Mouse (Mus musculus) liver, postnatal 0 days (tissue): ENCODE measurements around the gene Ppil3.

Experiments used
- CTCF ChIP-seq: sonication (generic); IDR thresholded peaks from 2 replicates; pipeline ENCODE4 v1.5.1; 2016; ENCODE audit warnings: antibody characterized with exemption, low read depth
- EP300 ChIP-seq: IDR thresholded peaks from 2 replicates; pipeline ENCODE4 v1.6.1; 2016; ENCODE audit warnings: antibody characterized with exemption, low read depth, mild to moderate bottlenecking

DNA sequence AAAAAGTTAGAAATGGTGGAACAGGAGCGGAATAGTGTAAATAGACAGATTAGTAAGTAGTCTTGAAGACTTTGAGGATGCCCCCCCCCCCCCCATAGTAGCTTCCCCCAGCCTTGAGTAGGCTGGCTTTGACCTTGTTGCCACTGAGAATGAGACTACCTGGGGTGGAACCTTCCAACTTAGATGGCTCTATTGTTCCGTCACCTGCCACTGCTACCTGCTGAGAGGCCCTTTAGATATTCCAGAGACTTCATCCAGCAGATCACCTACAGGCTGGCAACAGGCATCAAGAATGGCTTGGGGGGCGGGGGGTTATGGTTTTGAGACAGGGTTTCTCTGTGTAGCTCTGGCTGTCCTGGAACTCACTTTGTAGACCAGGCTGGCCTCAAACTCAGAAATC, 20.7 kb downstream of the Ppil3 start:
- no peak for TF ChIP-seq EP300
- no peak for TF ChIP-seq CTCF
